Mouse (Mus musculus): ENCODE measurements around the gene Pdk4.

The Pdk4 gene

DNA sequence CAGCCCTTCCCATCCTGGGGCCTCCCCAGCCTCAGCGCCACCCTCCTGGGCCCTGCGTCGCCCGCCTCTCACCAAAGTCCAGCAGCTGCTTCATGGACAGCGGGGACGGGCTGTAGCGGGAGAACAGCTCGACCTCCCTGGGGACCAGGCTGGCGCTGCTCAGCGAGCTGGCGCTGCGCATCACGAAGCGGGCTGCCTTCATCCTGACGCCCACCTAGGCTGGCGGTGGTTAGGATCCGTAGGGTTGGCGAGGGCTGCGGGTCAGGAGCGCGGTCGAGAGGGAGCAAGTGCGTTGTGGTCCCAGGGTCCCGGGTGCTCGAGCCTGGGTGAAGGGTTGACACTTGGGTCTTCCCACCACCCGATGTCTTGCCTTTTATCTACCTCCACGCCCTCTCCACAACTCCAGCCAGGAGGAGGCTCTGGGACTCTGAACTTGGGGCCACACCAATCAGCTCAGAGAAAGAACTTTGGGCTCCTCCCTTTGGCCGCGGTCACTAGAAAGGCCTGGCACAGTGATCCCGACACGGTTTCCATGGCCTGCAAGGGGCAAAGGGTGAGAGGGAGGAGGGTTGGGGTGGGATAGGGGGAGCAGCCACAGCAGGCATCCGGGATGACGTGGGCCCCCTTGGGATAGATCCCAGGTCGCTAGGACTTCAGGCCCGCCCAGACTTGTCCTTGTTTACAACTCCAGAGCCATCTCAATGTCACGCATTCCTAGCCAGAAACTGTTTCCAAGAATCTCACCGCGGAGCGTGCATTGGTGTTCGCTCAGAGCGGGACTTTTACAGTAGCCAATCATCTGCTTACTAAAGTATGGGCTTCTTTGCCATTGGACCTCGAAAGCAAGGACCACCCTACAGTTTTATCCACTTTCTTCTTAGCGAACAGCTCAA lies at the start of gene Pdk4:
TSS of gene Pdk4 (minus strand) at position 349 of the 893 bp plus-strand sequence.
- DNase-seq, result peak; percentile 29 to 45

DNA sequence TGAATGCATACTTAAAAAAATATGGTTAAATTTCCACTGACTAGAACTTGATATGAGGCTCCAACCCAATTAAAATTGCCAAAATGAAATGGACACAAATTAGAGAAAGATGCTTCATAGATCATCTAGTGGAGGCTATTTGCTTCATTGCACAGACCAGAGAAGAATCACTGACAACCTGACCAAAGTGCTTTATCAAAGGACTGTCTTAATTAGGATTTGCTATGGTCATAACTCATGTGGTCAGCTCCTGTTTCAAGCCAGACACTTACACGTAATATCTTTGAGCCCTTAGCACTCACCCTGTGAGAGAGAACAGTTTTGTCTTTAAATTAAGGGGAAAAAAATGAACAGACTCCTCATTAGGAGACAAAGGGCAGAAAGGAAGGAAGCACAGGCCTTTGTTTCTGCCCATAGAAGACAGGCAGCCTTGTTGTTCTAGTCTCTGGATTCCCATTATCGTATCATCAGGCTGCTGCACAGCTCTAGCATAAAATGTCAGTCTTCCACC lies 41.8 kb upstream of the Pdk4 start:
- no peak for DNase-seq

DNA sequence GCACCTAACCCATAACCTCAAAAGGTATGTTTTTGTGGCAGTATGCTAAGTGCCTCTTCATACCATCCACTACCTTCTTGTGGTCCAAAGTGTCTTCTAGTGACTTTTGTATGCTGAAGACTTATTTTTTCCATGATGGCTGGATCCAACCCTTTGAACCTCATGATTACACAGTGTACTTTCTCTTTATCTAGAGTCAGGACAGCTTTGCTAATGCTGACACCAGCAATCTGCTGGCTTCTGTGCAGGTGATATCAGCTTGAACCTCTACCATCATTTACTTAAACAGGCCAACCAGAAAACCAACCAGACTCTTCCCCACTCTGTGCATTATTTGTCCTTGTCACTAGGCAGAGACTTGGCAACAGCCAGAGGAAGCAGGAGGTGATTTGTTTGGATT lies 39.6 kb upstream of the Pdk4 start:
- DNase-seq, result no peak

DNA sequence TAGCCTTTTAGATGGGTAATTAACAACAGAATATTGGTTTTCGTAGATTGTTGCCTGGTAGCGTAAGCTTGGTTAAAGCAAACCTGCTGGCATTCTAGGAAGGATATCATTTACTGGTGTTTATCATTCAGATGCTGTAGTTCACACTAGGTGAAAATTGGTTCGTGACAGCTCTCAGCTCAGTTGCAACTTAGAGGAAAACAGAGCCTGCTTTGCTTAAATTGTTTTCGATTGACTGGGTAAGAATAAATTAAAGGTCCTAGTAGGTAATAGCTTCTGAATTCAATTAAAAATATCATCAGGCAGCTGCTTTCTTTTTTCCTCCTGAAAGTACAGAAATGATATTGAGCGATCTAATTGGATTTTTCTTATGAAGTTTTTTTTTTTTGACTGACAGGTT lies 21.0 kb upstream of the Pdk4 start:
- DNase-seq, result no peak

DNA sequence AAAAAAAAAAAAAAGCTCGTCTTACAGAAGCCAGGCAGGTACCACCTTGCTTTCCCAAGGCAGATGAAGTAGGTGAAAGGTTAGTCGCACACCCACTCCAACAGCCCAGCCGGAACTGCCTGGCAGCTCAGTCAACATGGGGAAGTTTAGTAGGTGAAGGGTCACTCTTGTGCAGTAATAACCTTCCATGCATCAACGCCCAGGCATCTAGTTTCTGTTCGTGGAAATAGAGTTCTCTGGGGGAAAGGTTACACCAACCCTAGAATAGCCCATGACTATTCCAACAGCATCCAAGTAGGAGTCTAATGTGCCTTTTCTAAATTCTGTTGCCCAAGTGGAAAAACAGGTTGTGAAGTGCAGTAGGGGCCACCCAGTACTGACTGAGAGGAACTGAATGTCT lies 13.6 kb upstream of the Pdk4 start:
- DNase-seq, result no peak

DNA sequence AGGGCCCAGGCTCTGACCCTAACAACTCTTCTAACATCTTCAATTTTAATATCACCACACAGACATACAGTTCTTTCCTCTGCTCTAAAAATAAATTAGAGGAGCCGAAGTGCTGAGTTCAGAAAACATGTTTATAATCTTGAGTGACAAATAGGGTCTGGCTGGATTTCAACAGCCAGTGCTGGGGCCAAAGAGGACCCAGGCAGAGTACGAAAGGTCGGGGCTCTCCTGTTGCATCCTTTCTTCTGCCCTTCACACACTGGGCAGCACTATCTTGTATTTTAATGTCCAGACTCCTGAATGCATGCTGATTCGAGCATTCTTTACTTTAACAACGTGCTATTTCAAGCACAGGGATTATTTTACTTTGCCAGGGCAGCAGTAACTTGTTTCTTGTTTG lies 13.2 kb upstream of the Pdk4 start:
- no peak for DNase-seq

DNA sequence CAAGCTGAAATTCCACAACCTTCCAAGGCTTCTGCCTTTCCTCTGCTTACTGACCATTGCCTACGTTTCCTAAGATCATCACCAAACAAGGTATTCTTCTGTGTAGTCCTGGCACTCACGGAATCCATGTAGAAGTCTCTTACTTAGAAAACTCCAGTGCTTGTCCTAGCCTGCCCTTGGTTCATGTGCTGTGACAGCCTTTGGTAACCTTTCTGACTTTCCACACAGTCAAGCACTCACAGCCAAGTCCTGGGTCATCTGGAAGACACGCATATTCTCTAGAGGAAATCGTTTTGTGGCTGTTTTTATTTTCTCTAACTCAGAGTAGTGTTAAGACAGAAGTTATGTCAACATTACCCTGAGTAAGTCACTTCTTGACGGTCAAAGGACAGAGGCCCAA lies 11.7 kb upstream of the Pdk4 start:
- DNase-seq, result no peak

DNA sequence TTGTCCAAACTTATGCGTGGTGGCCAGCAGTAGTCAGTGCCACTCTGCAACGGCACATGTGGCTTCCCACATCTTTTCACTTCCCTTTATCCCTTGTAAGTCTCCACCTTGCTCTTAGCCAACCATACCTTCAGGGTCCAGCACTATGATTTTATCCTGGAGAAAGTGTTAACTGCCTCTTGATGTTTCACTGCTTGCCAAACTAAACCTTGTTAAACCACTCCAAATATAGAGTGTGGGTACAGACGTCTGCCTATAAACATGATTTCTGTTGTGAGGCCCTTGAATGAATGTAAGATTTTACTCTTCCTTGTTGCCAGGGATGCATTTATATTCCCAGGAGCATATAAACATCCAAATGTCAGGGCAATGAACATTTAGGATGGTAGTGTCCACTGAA lies 10.2 kb upstream of the Pdk4 start:
- no peak for DNase-seq

DNA sequence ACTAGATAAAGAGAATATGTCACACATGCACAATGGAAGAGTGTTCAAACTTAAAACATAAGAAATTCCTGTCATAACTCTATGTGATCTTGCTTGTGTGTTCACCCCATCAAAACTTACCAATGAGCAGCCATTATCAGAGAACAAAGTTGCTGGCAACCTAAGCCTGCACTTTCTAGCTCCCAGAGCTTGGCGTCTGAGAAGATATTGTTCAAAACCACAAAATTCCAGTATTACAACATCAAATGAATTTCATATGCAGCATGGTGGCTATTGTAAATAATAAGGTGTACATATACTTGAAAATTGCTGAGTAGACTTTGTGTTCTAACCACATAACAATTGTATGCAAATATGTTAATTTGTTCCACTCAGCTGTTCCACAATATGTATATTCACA lies 6.7 kb upstream of the Pdk4 start:
- DNase-seq, result no peak

DNA sequence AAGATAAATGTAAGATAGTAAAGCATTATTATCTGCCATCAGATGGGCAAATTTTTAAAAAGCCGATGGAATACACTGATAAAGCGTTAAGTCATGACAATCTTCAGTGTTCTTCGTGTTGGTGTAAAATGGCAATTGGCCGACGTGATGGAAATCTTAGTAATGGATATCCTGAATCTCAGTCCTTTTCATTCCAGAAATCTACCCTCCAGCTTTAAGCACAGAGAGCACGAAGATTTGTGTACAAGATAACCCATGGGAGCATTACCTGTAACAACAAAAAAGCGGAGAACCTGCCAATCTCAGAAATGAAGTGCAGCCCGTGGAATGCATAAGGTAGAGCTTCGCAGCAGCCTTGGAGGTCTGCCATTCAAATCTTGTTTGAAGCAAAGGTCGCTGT lies 5.4 kb upstream of the Pdk4 start:
- no peak for DNase-seq

DNA sequence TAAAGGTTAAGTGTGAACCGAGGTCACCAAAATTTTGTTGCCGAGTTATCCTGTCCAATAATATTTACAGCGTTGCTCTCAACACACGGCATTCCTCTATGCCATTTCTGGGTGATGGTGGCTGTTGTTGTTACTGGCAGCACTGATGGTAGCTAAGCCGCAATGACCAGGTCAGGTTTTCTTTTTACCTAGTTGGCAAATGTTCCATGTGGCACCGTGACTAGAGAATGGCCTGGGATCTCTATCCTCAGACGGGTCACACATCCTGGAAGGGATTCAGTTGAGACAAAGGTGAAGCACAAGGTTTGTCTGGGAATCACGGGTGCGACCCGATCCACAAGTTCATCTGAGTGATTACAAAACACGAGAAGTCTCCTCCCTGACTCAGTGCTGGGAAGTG lies 2.6 kb upstream of the Pdk4 start:
- DNase-seq, result no peak

DNA sequence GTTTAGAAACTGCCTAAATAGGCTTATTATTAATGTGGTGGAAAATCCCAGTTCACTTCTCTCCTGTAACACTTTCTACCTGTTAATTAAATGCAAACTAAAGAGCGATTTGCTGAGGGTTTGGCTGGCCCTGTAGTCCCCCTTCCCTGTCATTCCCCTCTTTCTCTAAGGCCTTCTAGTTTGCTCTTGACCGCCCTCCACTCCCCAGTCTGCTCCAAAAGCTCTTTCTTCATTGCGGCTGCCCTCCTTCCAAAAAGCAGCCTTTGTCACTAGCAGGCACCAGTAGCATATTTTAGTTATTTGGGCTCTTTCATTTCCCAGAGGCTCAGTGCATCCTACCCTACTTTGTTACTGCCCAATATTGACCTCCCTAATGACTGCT lies 736 bp upstream of the Pdk4 start:
- DNase-seq, result no peak

DNA sequence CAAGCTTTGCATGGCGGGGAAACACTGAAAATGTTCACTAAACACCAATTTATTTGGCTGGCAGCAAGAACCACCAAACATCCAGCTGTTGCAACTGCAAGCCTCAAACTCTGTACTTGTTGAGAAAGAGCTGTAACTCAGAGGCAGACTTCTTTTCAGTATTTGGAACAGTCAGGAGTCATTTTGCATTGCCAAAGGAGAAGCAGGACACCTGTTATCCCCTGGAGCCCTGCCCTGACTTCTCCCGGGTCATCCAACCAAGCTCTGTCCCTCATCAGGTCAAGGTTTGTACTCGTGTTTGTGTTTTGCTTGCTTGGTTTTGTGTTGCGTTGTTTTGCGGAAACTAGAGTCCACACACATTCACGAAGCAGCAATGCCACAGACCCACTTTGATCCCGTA lies 11.1 kb downstream of the Pdk4 start:
- DNase-seq, result no peak

DNA sequence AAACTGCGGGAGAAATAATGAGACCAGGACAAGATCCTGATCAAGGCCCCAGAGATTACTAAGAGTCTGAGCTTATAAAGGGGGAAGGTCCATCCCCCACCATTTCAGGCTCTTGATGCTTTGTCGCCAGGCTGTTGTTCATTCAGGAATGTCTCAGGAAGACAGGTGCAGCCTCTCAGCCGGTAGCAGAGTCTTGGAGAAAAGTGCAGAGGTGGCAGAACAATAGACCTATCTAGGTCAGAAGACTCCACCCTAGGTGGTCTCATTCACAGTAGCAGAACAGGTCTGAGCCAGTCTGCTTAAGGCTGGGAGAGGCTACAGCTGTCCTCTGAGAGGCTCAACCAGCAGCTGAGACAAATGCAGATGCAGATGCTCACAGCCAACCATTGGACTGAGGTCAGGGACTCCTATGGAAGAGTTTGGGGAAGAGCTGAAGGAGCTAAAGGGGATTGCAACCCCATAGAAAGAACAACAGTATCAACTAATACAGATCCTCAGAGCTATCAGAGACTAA lies 13.8 kb downstream of the Pdk4 start:
- no peak for DNase-seq

DNA sequence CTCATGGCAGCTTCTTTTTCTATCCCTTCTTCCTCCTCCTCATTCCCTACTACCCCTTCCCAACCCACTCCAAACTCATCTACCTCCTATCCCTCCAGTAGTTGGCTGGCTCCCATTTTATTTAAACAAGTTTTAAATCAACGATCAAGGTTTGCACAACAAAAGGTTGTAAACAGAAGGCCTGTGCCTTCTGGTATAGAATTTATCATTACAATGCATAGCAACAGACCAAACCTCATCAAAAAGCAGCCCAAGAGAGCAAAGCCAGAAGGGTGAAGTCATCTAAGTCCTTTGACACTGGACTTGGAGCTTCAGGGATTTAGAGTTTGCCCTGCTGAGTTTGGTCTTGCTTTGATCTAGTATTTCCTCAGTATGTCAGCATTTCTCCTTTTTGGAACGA lies 15.0 kb downstream of the Pdk4 start:
- DNase-seq, result no peak

DNA sequence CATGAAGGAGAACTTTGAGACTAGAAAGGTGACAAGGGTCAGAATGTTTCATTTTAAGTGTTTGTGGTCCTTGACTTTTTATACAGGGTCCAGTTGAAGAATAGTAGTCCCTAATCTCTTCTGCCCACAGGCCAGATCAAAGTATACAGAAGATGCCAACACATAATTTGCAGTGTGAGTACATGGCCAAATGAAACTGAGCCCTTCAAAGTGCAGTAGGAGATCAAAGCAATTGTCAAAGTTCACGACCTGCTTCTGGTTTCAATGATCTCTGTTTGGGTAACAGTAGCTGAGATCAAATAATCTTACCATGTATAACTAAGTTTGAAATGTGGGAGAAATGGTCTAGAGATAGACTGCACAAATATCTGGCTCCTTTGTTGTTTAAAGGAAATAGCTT lies 22.1 kb downstream of the Pdk4 start:
- DNase-seq, result no peak

DNA sequence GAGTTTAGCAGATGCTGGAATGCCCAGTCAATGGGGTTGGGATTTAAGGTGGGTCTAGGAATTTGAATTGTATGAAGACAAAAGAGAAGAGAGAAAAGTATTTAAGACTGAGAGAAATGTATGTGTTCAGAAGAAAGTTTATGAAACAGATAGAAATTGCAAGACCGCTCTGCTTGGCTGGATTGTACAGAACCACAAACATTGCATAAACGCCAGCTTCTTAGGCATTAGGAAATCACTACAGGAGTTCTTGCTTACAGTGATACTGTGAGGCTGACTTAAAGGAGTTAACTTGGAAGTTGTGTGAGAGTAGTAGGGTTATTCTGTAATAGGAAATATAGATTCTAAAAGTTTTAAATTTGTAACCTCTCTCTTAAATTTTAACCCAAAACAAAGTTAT lies 23.4 kb downstream of the Pdk4 start:
- DNase-seq, result no peak

DNA sequence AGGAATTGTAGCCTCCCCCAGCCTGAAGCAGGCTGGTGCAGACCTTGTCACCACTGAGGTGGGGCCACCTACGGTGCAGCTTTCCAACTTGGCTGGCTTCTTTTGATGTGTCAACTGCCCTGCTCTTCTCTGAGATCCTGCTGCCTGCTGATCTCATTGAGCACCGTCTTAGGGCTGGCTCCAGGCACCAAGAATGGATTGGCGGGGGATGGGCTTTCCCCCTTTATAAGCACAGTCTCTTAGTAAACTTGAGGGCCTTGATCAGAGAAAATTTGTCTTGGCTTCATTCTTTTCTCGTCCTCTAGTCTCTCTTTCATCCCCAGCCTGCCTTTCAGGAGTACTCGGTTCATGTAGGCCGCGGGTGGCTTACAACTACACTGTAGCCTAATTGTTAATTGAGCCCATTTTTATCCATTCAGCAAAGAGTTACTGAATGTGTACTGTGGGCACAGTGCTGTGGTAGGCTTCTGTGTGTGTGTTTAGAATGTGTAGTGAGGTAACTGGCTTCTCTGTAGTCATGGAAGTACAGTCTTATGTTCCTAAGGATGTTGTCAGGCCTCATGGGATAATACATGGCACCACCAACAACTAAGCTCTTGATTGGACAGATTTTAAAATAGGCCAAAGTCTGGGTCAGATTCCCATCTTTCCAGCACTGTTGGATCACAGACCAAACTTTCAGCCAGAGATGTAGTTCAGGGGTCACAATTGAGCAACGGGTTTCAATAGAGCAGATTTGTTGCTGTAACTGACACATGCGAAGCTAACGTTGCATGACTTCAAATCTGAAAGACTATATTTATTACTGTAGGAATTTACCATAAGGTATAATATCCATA lies 25.4 kb downstream of the Pdk4 start:
- no peak for DNase-seq

DNA sequence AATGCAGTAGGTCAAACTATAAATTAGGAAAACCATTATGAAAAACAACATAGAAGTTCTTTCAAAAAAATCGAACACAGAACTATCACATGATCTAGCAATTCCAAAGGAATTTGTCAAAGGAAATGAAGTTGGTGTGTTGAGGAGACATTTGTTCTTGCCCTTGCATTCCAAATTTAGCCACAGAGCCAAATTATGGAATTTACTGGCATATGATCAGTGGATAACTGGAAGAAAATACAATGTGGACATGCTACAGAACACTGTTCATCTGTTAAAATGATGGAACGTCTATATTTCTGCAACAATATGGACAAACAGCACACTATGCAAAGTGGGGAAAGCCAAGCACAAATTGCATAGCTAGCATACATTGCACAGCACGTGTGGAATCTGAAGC lies 40.3 kb downstream of the Pdk4 start:
- no peak for DNase-seq

DNA sequence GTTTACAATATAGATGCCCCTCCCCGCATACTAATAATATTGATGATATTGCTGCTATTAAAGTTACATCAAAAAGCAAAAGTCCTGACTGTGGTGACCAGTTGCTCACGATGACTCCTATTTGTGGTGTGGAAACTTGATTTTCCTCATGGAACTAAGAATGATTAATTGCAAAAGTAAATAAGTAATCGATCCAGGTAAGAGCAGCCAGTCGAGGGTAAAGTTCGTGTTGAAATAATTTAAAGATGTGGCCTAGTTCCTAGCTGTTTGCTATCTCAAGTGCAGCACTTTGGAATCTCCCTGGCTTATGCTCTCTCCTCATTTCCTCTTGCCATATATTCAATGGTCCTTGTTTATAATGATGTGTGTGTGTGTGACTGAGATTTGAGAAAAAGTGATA lies 46.2 kb downstream of the Pdk4 start:
- DNase-seq, result no peak

DNA sequence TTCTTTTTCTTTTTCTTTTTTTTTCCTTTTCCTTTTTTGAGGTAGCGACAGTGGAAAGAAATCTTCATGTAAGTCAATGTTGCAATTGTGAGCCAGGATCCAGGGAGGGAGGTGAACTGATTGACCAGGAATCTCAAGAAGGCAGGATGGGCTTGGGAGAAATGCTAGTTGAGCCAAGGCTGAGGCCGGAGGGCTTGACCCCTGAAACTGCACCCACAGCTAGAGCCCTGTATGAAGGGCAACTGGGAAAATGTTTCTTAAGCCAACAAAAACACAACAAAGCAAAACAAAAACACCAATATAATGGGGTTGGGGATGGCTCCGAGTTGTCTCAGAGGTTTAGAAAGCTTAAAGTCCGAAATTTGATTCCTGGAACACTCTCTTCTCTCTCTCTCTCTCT lies 47.7 kb downstream of the Pdk4 start:
- no peak for DNase-seq

DNA sequence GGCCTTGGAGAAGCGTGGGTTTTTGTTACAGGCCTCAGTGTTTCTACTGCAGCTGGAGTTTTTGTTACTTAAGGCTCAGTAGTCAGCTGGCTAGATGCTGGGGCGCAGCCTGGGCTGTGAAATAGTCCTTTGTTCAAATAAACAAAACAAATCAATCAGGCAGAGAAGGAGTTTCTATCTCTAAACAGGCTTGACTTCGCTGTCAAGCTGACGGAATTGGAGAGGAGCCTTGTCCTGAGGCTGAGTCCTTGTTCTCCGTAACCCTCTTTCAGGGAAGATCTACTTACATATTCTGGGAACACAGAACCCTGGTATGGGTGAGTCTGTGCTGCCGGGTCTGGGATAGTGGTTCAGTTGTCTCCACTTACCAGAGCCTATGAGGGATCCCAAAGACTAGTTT lies 48.6 kb downstream of the Pdk4 start:
- no peak for DNase-seq

DNA sequence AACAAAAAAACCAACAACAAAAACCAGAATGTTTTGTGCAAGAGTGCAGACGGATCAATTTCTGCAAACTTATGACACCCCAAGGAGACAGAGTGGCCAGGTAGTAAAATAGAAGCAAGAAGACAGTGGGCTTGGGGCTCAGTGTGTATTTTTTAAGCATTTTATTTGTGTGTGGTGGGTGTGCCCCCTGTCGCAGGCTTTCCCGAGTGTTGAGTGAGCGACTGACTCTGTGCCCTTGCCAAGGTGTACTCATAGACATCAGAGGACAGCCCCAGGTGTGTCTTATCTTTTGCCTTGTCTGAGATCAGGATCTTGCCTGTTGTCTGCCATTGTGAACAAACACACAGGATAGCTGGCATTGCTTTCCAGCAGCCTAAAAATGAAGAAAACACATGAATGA lies 49.1 kb downstream of the Pdk4 start:
- no peak for DNase-seq

DNA sequence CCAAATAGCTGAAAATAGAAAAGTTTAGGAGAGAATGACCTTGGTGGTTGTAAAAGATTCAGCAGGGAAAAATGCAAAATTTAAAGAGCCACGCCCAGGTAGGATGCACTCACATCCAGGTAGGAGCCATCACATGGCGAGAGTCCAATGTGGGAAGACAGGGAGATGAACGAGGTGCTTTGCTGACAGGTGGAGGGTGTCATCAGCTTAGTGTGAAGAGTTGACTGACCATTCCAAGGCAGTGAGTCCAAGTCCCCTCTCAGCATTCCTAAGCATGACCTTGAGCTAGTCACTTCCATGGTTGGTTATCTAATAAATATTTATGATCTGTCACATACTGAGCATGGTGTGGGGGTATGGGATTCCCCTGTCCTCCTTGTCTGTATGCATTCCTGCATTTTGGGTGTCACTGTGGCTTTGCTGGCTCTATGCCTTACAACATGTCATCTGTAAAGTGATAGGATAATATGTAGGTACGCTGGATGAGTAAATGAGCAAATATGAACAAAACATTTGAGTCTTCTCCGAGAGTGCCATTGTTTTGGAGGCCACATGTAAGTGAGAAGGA lies 51.7 kb downstream of the Pdk4 start:
- DNase-seq, result no peak
